Mouse (Mus musculus) embryonic facial prominence, embryonic 13.5 days (tissue): ENCODE results near the gene Toe1. TPM values are rescaled to one million over a fixed set of nuclear protein-coding genes. Genes with fewer than 3 reads are reported as not detected.
A peak's percentile ranks its signal among the peaks of the same experiment; 100 is the strongest.

Experiments
- ATAC-seq: fragments of 200-750 bp; cut with Nextera tagmentation; 2 replicates; pipeline ENCODE4 v1.8.0; 2017; ENCODE audit warnings: low read depth; ENCODE audit not compliant: insufficient number of reproducible peaks, insufficient read depth, low FRiP score, low TSS enrichment
- H3K27ac ChIP-seq: fragments of 300-500 bp; sonication (generic); 2 replicates; pipeline ENCODE4 v1.5.1; 2015; ENCODE audit warnings: moderate library complexity, mild to moderate bottlenecking, inconsistent platforms
- H3K27me3 ChIP-seq: fragments of 300-500 bp; sonication (generic); 2 replicates; pipeline ENCODE4 v1.6.1; 2015; ENCODE audit warnings: mild to moderate bottlenecking, inconsistent platforms
- H3K36me3 ChIP-seq: fragments of 300-500 bp; sonication (generic); 2 replicates; pipeline ENCODE4 v1.6.1; 2015; ENCODE audit warnings: mild to moderate bottlenecking, inconsistent platforms
- H3K4me1 ChIP-seq: fragments of 300-500 bp; sonication (generic); 2 replicates; pipeline ENCODE4 v1.6.1; 2015; ENCODE audit warnings: inconsistent platforms
- H3K4me2 ChIP-seq: fragments of 300-500 bp; sonication (generic); 2 replicates; pipeline ENCODE4 v1.6.1; 2015; ENCODE audit warnings: moderate library complexity, mild to moderate bottlenecking, inconsistent platforms
- H3K4me3 ChIP-seq: fragments of 300-500 bp; sonication (generic); 2 replicates; pipeline ENCODE4 v1.5.1; 2015; ENCODE audit warnings: mild to moderate bottlenecking, inconsistent platforms
- H3K9ac ChIP-seq: fragments of 300-500 bp; sonication (generic); 2 replicates; pipeline ENCODE4 v1.6.1; 2015; ENCODE audit warnings: mild to moderate bottlenecking, inconsistent platforms
- H3K9me3 ChIP-seq: fragments of 300-500 bp; sonication (generic); 2 replicates; pipeline ENCODE4 v1.6.1; 2016; ENCODE audit warnings: inconsistent platforms
- WGBS: fragments of 180-500 bp; shearing (Covaris S2); methylation state at CpG from one replicate; pipeline ENCODE4 v1.1.7; 2015; ENCODE audit warnings: mixed read lengths; 5-methylcytosine and 5-hydroxymethylcytosine counted together
- polyA plus RNA-seq: library from polyadenylated mRNA; unstranded; fragments of >200 nt; fragmentation: Nextera tagmentation; extraction: Ambion mirVana; gene quantifications from 2 replicates; pipeline ENCODE4 v1.2.1, GENCODE M21; 2015

Gene Toe1
- polyA plus RNA-seq, 1 experiment from 2014 or later: 39.1 TPM

GRCm38 (mm10) chr4:116821694-116822016 is 14.2 kb upstream of the Toe1 start, which contains the start of gene Hpdl:
Gene Hpdl (minus strand): TSS chr4:116821707.
- Histone ChIP-seq H3K4me3 (peak within 1 kb of the TSS; percentile 60), H3K4me1 (peaks cover 28% of the 10 kb centered on the region), H3K9ac (peak within 1 kb of the TSS; percentile 70), H3K36me3 (peaks cover 13% of the 10 kb centered on the region), H3K27ac (no peak within 1 kb of the TSS), H3K9me3 (no peaks in the 10 kb centered on the region), H3K27me3 (peaks cover 19% of the 10 kb centered on the region), H3K4me2 (peak within 1 kb of the TSS; percentile 95)
- 10% methylated on average over 9 of the region's 9 CpGs for WGBS
- no peak for ATAC-seq

- no peaks in the 10 kb centered on the region for H3K9me3 ChIP-seq
- peak; percentile 56; the same call in 1 of the 2 replicates for ATAC-seq
- H3K4me1 ChIP-seq: peaks cover 28% of the 10 kb centered on the region
- peak overlapping the region; percentile 70 for H3K9ac ChIP-seq
- H3K4me3 ChIP-seq: peak overlapping the region; percentile 60
- H3K27me3 ChIP-seq: peaks cover 19% of the 10 kb centered on the region
- WGBS: 1% methylated on average over 51 of the region's 51 CpGs
- H3K27ac ChIP-seq: no peak overlapping the region
- peak overlapping the region; percentile 95 for H3K4me2 ChIP-seq
- peaks cover 18% of the 10 kb centered on the region for H3K36me3 ChIP-seq
Measured at GRCm38 (mm10) chr4:116820902-116821693, 13.7 kb upstream of the Toe1 start.

- Histone ChIP-seq H3K27me3 (peaks cover 19% of the 10 kb centered on the region), H3K4me3 (peak overlapping the region; percentile 60), H3K36me3 (peaks cover 18% of the 10 kb centered on the region), H3K27ac (no peak overlapping the region), H3K4me1 (peaks cover 25% of the 10 kb centered on the region), H3K9ac (peak overlapping the region; percentile 70), H3K4me2 (peak overlapping the region; percentile 95), H3K9me3 (no peaks in the 10 kb centered on the region)
- no peak for ATAC-seq
- WGBS: 18% methylated on average over 32 of the region's 32 CpGs
Measured at GRCm38 (mm10) chr4:116819968-116820901, 12.8 kb upstream of the Toe1 start.

GRCm38 (mm10) chr4:116817486-116817885 is 10.0 kb upstream of the Toe1 start:
- Histone ChIP-seq H3K9ac (0 out of 2 replicates have a peak overlapping the region, but pooled peaks have one; percentile 11), H3K4me2 (no peak overlapping the region), H3K4me3 (no peak overlapping the region), H3K4me1 (peaks cover 15% of the 10 kb centered on the region), H3K27ac (no peak overlapping the region), H3K9me3 (no peaks in the 10 kb centered on the region), H3K27me3 (peaks cover 19% of the 10 kb centered on the region), H3K36me3 (peaks cover 23% of the 10 kb centered on the region)
- 86% methylated on average over 6 of the region's 6 CpGs for WGBS
- no peak for ATAC-seq

GRCm38 (mm10) chr4:116815276-116815675 is 7.8 kb upstream of the Toe1 start:
- ATAC-seq: no peak
- no peak overlapping the region for H3K27ac ChIP-seq
- 86% methylated on average over 5 of the region's 5 CpGs for WGBS
- H3K4me2 ChIP-seq: no peak overlapping the region
- no peak overlapping the region for H3K4me3 ChIP-seq
- no peaks in the 10 kb centered on the region for H3K9me3 ChIP-seq
- H3K9ac ChIP-seq: peak overlapping the region; percentile 32; the same call in 1 of the 2 replicates
- peaks cover 23% of the 10 kb centered on the region for H3K36me3 ChIP-seq
- H3K27me3 ChIP-seq: peaks cover 11% of the 10 kb centered on the region
- H3K4me1 ChIP-seq: peaks cover 2% of the 10 kb centered on the region

GRCm38 (mm10) chr4:116811012-116811411 is 3.6 kb upstream of the Toe1 start:
- H3K4me1 ChIP-seq: peaks cover 9% of the 10 kb centered on the region
- H3K9ac ChIP-seq: no peak overlapping the region
- no peak overlapping the region for H3K4me2 ChIP-seq
- ATAC-seq: no peak
- no peak overlapping the region for H3K27ac ChIP-seq
- H3K4me3 ChIP-seq: no peak overlapping the region
- WGBS: 79% methylated on average over 3 of the region's 3 CpGs
- 0 out of 2 replicates have a peak, but pooled peaks cover 5% of the 10 kb centered on the region for H3K36me3 ChIP-seq
- no peaks in the 10 kb centered on the region for H3K9me3 ChIP-seq
- H3K27me3 ChIP-seq: no peaks in the 10 kb centered on the region

GRCm38 (mm10) chr4:116799901-116800300 is 7.5 kb downstream of the Toe1 start:
- Histone ChIP-seq H3K9me3 (no peaks in the 10 kb centered on the region), H3K9ac (no peak overlapping the region), H3K4me1 (no peaks in the 10 kb centered on the region), H3K4me2 (no peak overlapping the region), H3K27me3 (no peaks in the 10 kb centered on the region), H3K27ac (no peak overlapping the region), H3K4me3 (no peak overlapping the region), H3K36me3 (peaks cover 35% of the 10 kb centered on the region)
- 39% methylated on average over 5 of the region's 5 CpGs for WGBS
- ATAC-seq: no peak

DNA sequence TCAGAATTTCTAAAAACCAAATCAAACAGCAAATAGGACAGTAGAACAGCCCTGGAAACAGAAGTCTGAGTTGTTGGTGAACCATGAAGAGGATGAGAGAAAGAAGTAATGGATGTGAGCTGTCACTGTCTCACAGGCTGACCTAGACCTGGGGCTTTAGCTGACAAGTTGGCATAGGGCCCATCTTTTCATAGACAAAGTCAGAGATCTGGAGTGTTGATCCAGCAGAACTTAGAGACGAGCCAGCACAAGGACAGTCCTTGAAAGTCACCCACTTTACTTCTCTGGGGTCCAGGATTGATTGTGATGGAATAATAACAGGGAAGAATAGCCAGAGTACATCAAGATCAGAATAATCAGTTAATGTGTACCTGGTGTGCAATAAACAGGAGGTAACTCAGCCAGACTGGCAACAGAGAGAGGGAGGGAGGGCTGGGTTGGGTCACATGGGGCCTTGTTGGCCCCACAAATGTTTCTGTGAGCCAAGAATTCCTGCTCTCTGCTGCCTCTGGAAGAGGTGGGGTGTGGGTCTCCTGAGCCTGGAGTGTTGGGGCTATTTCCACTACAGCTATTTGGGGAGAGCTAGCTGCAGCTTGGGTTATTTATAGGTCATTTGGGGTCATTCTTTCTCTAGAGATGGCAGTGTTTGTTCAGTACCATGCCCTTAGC is 10.9 kb downstream of the Toe1 start:
- H3K4me2 ChIP-seq: no peak overlapping the region
- no peak for ATAC-seq
- H3K27ac ChIP-seq: no peak overlapping the region
- H3K4me3 ChIP-seq: no peak overlapping the region
- H3K27me3 ChIP-seq: no peaks in the 10 kb centered on the region
- H3K4me1 ChIP-seq: no peaks in the 10 kb centered on the region
- no peaks in the 10 kb centered on the region for H3K9me3 ChIP-seq
- peaks cover 6% of the 10 kb centered on the region; the same call in 1 of the 2 replicates for H3K36me3 ChIP-seq
- no peak overlapping the region for H3K9ac ChIP-seq
- WGBS: 84% methylated on average over 1 of the region's 1 CpGs

- 0 out of 2 replicates have a peak, but pooled peaks cover 2% of the 10 kb centered on the region for H3K36me3 ChIP-seq
- 72% methylated on average over 2 of the region's 2 CpGs for WGBS
- H3K4me2 ChIP-seq: no peak overlapping the region
- no peaks in the 10 kb centered on the region for H3K4me1 ChIP-seq
- ATAC-seq: no peak
- H3K4me3 ChIP-seq: no peak overlapping the region
- H3K27ac ChIP-seq: no peak overlapping the region
- H3K27me3 ChIP-seq: no peaks in the 10 kb centered on the region
- H3K9me3 ChIP-seq: no peaks in the 10 kb centered on the region
- no peak overlapping the region for H3K9ac ChIP-seq
Measured at GRCm38 (mm10) chr4:116794273-116794672, 13.2 kb downstream of the Toe1 start.

GRCm38 (mm10) chr4:116792453-116792852 is 15.0 kb downstream of the Toe1 start:
- no peak overlapping the region for H3K4me2 ChIP-seq
- no peak for ATAC-seq
- 88% methylated on average over 8 of the region's 8 CpGs for WGBS
- peaks cover 10% of the 10 kb centered on the region for H3K4me1 ChIP-seq
- no peak overlapping the region for H3K27ac ChIP-seq
- no peaks in the 10 kb centered on the region for H3K27me3 ChIP-seq
- no peaks in the 10 kb centered on the region for H3K9me3 ChIP-seq
- H3K9ac ChIP-seq: no peak overlapping the region
- H3K36me3 ChIP-seq: 0 out of 2 replicates have a peak, but pooled peaks cover 2% of the 10 kb centered on the region
- H3K4me3 ChIP-seq: no peak overlapping the region

- Histone ChIP-seq H3K36me3 (0 out of 2 replicates have a peak, but pooled peaks cover 2% of the 10 kb centered on the region), H3K4me2 (peak overlapping the region; percentile 38), H3K27me3 (no peaks in the 10 kb centered on the region), H3K4me3 (no peak overlapping the region), H3K4me1 (peaks cover 10% of the 10 kb centered on the region), H3K9me3 (no peaks in the 10 kb centered on the region), H3K27ac (peak overlapping the region; percentile 69; the same call in 1 of the 2 replicates), H3K9ac (peak overlapping the region; percentile 44)
- 1% methylated on average over 3 of the region's 3 CpGs for WGBS
- ATAC-seq: 0 out of 2 replicates have a peak, but pooled peaks have one; percentile 20
Measured at GRCm38 (mm10) chr4:116788956-116789355, 18.5 kb downstream of the Toe1 start.
